Mouse (Mus musculus) heart, postnatal 0 days (tissue): ENCODE measurements at regions not wholly inside any gene's neighbourhood (a gene's known extent, or its start where the extent isn't known, plus 50 kb on each side); places are given as distances from the start of the nearest gene placed in this dataset.

Source experiments
- CTCF ChIP-seq: IDR thresholded peaks from 2 replicates; pipeline ENCODE4 v1.5.1; 2016; ENCODE audit warnings: antibody characterized with exemption, control low read depth, low read depth
- EP300 ChIP-seq: IDR thresholded peaks from 2 replicates; pipeline ENCODE4 v1.6.1; 2016; ENCODE audit warnings: antibody characterized with exemption, low read depth

DNA sequence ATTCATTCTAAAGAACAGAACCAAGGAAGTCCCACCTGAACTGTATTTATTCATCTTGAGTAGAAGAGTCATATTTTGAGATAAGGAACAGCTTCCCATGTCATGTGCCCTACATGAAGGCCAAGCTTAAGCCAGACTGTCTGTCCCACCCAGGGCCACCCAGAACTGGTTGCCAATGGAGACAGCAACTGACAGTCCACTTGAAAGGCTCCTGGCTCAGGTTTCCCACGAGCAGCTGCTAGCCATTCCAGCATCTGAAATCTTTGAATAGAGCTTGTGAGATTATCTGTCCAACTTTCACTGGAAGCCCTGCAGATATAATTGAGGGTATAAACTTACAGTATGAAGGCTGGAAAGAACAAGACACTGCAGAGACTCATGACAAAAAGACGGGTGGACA lies 1510.6 kb downstream of the Slc22a22 start:
- TF ChIP-seq CTCF: no peak
- TF ChIP-seq EP300: no peak
